Mouse (Mus musculus) liver, embryonic 14.5 days (tissue): ENCODE measurements at regions not wholly inside any gene's neighbourhood (a gene's known extent, or its start where the extent isn't known, plus 50 kb on each side); places are given as distances from the start of the nearest gene placed in this dataset.

ENCODE experiments used
- CTCF ChIP-seq: IDR thresholded peaks from 2 replicates; pipeline ENCODE4 v1.5.1; 2016; ENCODE audit warnings: antibody characterized with exemption, low read depth, control low read depth
- EP300 ChIP-seq: IDR thresholded peaks from 2 replicates; pipeline ENCODE4 v1.6.1; 2016; ENCODE audit warnings: antibody characterized with exemption, low read depth

- TF ChIP-seq CTCF (no peak), EP300 (no peak)
Measured at GRCm38 (mm10) chr10:9157299-9158215, 271.7 kb upstream of the Sash1 start.
